Mouse (Mus musculus): ENCODE results near the gene Tnni1. TPM values are rescaled to one million over a fixed set of nuclear protein-coding genes. Genes with fewer than 3 reads are reported as not detected.

The Tnni1 gene
- polyA plus RNA-seq, 1 experiment from 2014 or later: 297 TPM

- no peak for ATAC-seq (ENCODE audit: insufficient number of reproducible peaks, low FRiP score, low TSS enrichment, low read depth)
- WGBS: 45% methylated on average over 4 of the region's 4 CpGs
- no peaks in the 10 kb centered on the region for H3K9me3 ChIP-seq (replicated peaks)
- peak overlapping the region; percentile 92 for H3K27ac ChIP-seq (replicated peaks)
- peak overlapping the region; percentile 81 for H3K9ac ChIP-seq
- peaks cover 16% of the 10 kb centered on the region for H3K36me3 ChIP-seq
- H3K4me1 ChIP-seq: peaks cover 77% of the 10 kb centered on the region
- no peaks in the 10 kb centered on the region for H3K27me3 ChIP-seq
- peak overlapping the region; percentile 87 for H3K4me2 ChIP-seq (replicated peaks)
- peak overlapping the region; percentile 78 for H3K4me3 ChIP-seq (replicated peaks)
Observed at GRCm38 (mm10) chr1:135767324-135767890, 11.8 kb upstream of the Tnni1 start.

GRCm38 (mm10) chr1:135768400-135768799 is 10.8 kb upstream of the Tnni1 start:
- H3K4me3 ChIP-seq (replicated peaks): peak overlapping the region; percentile 78

GRCm38 (mm10) chr1:135770237-135770636 is 9.0 kb upstream of the Tnni1 start:
- Histone ChIP-seq H3K27ac (replicated peaks) (peak overlapping the region; percentile 81), H3K4me2 (replicated peaks) (peak overlapping the region; percentile 87; the same call in 1 of the 2 replicates), H3K9me3 (replicated peaks) (no peaks in the 10 kb centered on the region), H3K9ac (no peak overlapping the region), H3K27me3 (no peaks in the 10 kb centered on the region), H3K36me3 (peaks cover 16% of the 10 kb centered on the region), H3K4me1 (peaks cover 63% of the 10 kb centered on the region), H3K4me3 (replicated peaks) (no peak overlapping the region)
- 54% methylated on average over 7 of the region's 7 CpGs for WGBS
- ATAC-seq (ENCODE audit: insufficient number of reproducible peaks, low FRiP score, low TSS enrichment, low read depth): no peak

More at GRCm38 (mm10) chr1:135768400-135768799, 10.8 kb upstream of the Tnni1 start:
- Histone ChIP-seq H3K9ac (no peak overlapping the region), H3K27ac (replicated peaks) (no peak overlapping the region), H3K4me2 (replicated peaks) (peak overlapping the region; percentile 87), H3K9me3 (replicated peaks) (no peaks in the 10 kb centered on the region), H3K4me1 (peaks cover 77% of the 10 kb centered on the region), H3K27me3 (no peaks in the 10 kb centered on the region), H3K36me3 (peaks cover 16% of the 10 kb centered on the region)
- 96% methylated on average over 2 of the region's 2 CpGs for WGBS
- ATAC-seq (ENCODE audit: insufficient number of reproducible peaks, low FRiP score, low TSS enrichment, low read depth): no peak

- Histone ChIP-seq H3K9me3 (replicated peaks) (no peaks in the 10 kb centered on the region), H3K9ac (no peak overlapping the region), H3K4me1 (peaks cover 56% of the 10 kb centered on the region), H3K4me3 (replicated peaks) (no peak overlapping the region), H3K27ac (replicated peaks) (peak overlapping the region; percentile 81), H3K4me2 (replicated peaks) (peak overlapping the region; percentile 87; the same call in 1 of the 2 replicates), H3K36me3 (peaks cover 16% of the 10 kb centered on the region), H3K27me3 (no peaks in the 10 kb centered on the region)
- peak; percentile 84 for ATAC-seq (ENCODE audit: insufficient number of reproducible peaks, low FRiP score, low TSS enrichment, low read depth)
- 28% methylated on average over 12 of the region's 12 CpGs for WGBS
Observed at GRCm38 (mm10) chr1:135770896-135771572, 8.2 kb upstream of the Tnni1 start.

GRCm38 (mm10) chr1:135771573-135771970 is 7.7 kb upstream of the Tnni1 start:
- no peak overlapping the region for H3K9ac ChIP-seq
- peaks cover 16% of the 10 kb centered on the region for H3K36me3 ChIP-seq
- H3K27ac ChIP-seq (replicated peaks): peak overlapping the region; percentile 81
- no peak overlapping the region for H3K4me3 ChIP-seq (replicated peaks)
- peaks cover 60% of the 10 kb centered on the region for H3K4me1 ChIP-seq
- no peaks in the 10 kb centered on the region for H3K27me3 ChIP-seq
- H3K9me3 ChIP-seq (replicated peaks): no peaks in the 10 kb centered on the region
- H3K4me2 ChIP-seq (replicated peaks): peak overlapping the region; percentile 87; the same call in 1 of the 2 replicates
- ATAC-seq (ENCODE audit: insufficient number of reproducible peaks, low FRiP score, low TSS enrichment, low read depth): no peak
- whole genome bisulfite sequencing: 53% methylated on average over 8 of the region's 8 CpGs

GRCm38 (mm10) chr1:135776596-135776995 is 2.6 kb upstream of the Tnni1 start:
- no peaks in the 10 kb centered on the region for H3K27me3 ChIP-seq
- no peak for ATAC-seq (ENCODE audit: insufficient number of reproducible peaks, low FRiP score, low TSS enrichment, low read depth)
- no peaks in the 10 kb centered on the region for H3K9me3 ChIP-seq (replicated peaks)
- no peak overlapping the region for H3K27ac ChIP-seq (replicated peaks)
- H3K9ac ChIP-seq: no peak overlapping the region
- no peak overlapping the region for H3K4me3 ChIP-seq (replicated peaks)
- no peak overlapping the region for H3K4me2 ChIP-seq (replicated peaks)
- peaks cover 46% of the 10 kb centered on the region for H3K4me1 ChIP-seq
- no peaks in the 10 kb centered on the region for H3K36me3 ChIP-seq

- H3K9me3 ChIP-seq (replicated peaks): no peaks in the 10 kb centered on the region
- 100% methylated on average over 1 of the region's 1 CpGs for WGBS
- no peak overlapping the region for H3K4me2 ChIP-seq (replicated peaks)
- H3K4me1 ChIP-seq: peaks cover 42% of the 10 kb centered on the region
- no peak overlapping the region for H3K9ac ChIP-seq
- H3K4me3 ChIP-seq (replicated peaks): no peak overlapping the region
- no peaks in the 10 kb centered on the region for H3K27me3 ChIP-seq
- H3K36me3 ChIP-seq: no peaks in the 10 kb centered on the region
- no peak for ATAC-seq (ENCODE audit: insufficient number of reproducible peaks, low FRiP score, low TSS enrichment, low read depth)
- H3K27ac ChIP-seq (replicated peaks): no peak overlapping the region
Observed at GRCm38 (mm10) chr1:135777046-135777445, 2.2 kb upstream of the Tnni1 start.

- H3K9ac ChIP-seq: no peak overlapping the region
Observed at GRCm38 (mm10) chr1:135780649-135781048, 1.4 kb downstream of the Tnni1 start.

GRCm38 (mm10) chr1:135781220-135781619 is 2.0 kb downstream of the Tnni1 start:
- no peaks in the 10 kb centered on the region for H3K27me3 ChIP-seq
- no peaks in the 10 kb centered on the region for H3K9me3 ChIP-seq (replicated peaks)
- no peak overlapping the region for H3K9ac ChIP-seq
- H3K4me3 ChIP-seq (replicated peaks): no peak overlapping the region
- H3K4me2 ChIP-seq (replicated peaks): no peak overlapping the region
- no peak for ATAC-seq (ENCODE audit: insufficient number of reproducible peaks, low FRiP score, low TSS enrichment, low read depth)
- H3K27ac ChIP-seq (replicated peaks): no peak overlapping the region
- H3K36me3 ChIP-seq: no peaks in the 10 kb centered on the region
- WGBS: 7% methylated on average over 13 of the region's 13 CpGs
- peaks cover 37% of the 10 kb centered on the region for H3K4me1 ChIP-seq

More at GRCm38 (mm10) chr1:135780649-135781048, 1.4 kb downstream of the Tnni1 start:
- Histone ChIP-seq H3K27me3 (no peaks in the 10 kb centered on the region), H3K36me3 (no peaks in the 10 kb centered on the region), H3K4me2 (replicated peaks) (no peak overlapping the region), H3K9me3 (replicated peaks) (no peaks in the 10 kb centered on the region), H3K4me3 (replicated peaks) (no peak overlapping the region), H3K4me1 (peaks cover 38% of the 10 kb centered on the region), H3K27ac (replicated peaks) (no peak overlapping the region)
- ATAC-seq (ENCODE audit: insufficient number of reproducible peaks, low FRiP score, low TSS enrichment, low read depth): no peak
- WGBS: 42% methylated on average over 4 of the region's 4 CpGs

GRCm38 (mm10) chr1:135782816-135783215 is 3.6 kb downstream of the Tnni1 start:
- H3K27me3 ChIP-seq: no peaks in the 10 kb centered on the region
- 55% methylated on average over 10 of the region's 10 CpGs for WGBS
- peaks cover 34% of the 10 kb centered on the region for H3K4me1 ChIP-seq
- no peaks in the 10 kb centered on the region for H3K36me3 ChIP-seq
- no peak overlapping the region for H3K4me3 ChIP-seq (replicated peaks)
- ATAC-seq (ENCODE audit: insufficient number of reproducible peaks, low FRiP score, low TSS enrichment, low read depth): no peak
- H3K4me2 ChIP-seq (replicated peaks): no peak overlapping the region
- H3K9me3 ChIP-seq (replicated peaks): no peaks in the 10 kb centered on the region
- no peak overlapping the region for H3K27ac ChIP-seq (replicated peaks)
- H3K9ac ChIP-seq: no peak overlapping the region

GRCm38 (mm10) chr1:135787799-135788198 is 8.6 kb downstream of the Tnni1 start:
- ATAC-seq (ENCODE audit: insufficient number of reproducible peaks, low FRiP score, low TSS enrichment, low read depth): no peak
- 45% methylated on average over 3 of the region's 3 CpGs for WGBS
- H3K9ac ChIP-seq: no peak overlapping the region

More at GRCm38 (mm10) chr1:135787799-135788198, 8.6 kb downstream of the Tnni1 start:
- no peaks in the 10 kb centered on the region for H3K36me3 ChIP-seq
- peaks cover 7% of the 10 kb centered on the region; the same call in 1 of the 2 replicates for H3K4me1 ChIP-seq
- H3K27me3 ChIP-seq: no peaks in the 10 kb centered on the region
- no peak overlapping the region for H3K4me3 ChIP-seq (replicated peaks)
- H3K27ac ChIP-seq (replicated peaks): no peak overlapping the region
- no peak overlapping the region for H3K4me2 ChIP-seq (replicated peaks)
- H3K9me3 ChIP-seq (replicated peaks): no peaks in the 10 kb centered on the region

Measured in embryonic facial prominence, embryonic 15.5 days (tissue).